Mouse (Mus musculus) neural tube, embryonic 11.5 days (tissue): Measurements from ENCODE around the gene Ubr4. TPM values are rescaled to one million over a fixed set of nuclear protein-coding genes. Genes with fewer than 3 reads are reported as not detected.

Experiments
- ATAC-seq: fragments of 200-750 bp; cut with Nextera tagmentation; 2 replicates; pipeline ENCODE4 v1.8.0; 2017; ENCODE audit warnings: moderate number of reproducible peaks, mild to moderate bottlenecking, moderate TSS enrichment, moderate library complexity; ENCODE audit not compliant: insufficient read depth, low FRiP score, low TSS enrichment
- DNase-seq: peaks from one replicate; pipeline ENCODE4 v3.0.0-alpha.2; 2015; ENCODE audit warnings: low spot score
- H3K27ac ChIP-seq: fragments of 300-500 bp; sonication (generic); 2 replicates; pipeline ENCODE4 v1.5.1; 2014; ENCODE audit warnings: low read depth, mild to moderate bottlenecking, low read length
- H3K27me3 ChIP-seq: fragments of 300-500 bp; sonication (generic); 2 replicates; pipeline ENCODE4 v1.6.1; 2014; ENCODE audit warnings: mild to moderate bottlenecking, low read length, mixed read lengths; ENCODE audit not compliant: control insufficient read depth, insufficient read depth
- H3K36me3 ChIP-seq: fragments of 300-500 bp; sonication (generic); 2 replicates; pipeline ENCODE4 v1.6.1; 2014; ENCODE audit warnings: mild to moderate bottlenecking, low read length, moderate library complexity, mixed read lengths; ENCODE audit not compliant: control insufficient read depth, insufficient read depth
- H3K4me1 ChIP-seq: fragments of 300-500 bp; sonication (generic); 2 replicates; pipeline ENCODE4 v1.6.1; 2014; ENCODE audit warnings: low read length, mixed read lengths; ENCODE audit not compliant: control insufficient read depth, insufficient read depth
- H3K4me2 ChIP-seq: fragments of 300-500 bp; sonication (generic); 2 replicates; pipeline ENCODE4 v1.6.1; 2014; ENCODE audit warnings: low read depth, mild to moderate bottlenecking, moderate library complexity
- H3K4me3 ChIP-seq: fragments of 300-500 bp; sonication (generic); 2 replicates; pipeline ENCODE4 v1.5.1; 2014; ENCODE audit warnings: low read depth, low read length
- H3K9ac ChIP-seq: fragments of 300-500 bp; sonication (generic); 2 replicates; pipeline ENCODE4 v1.6.1; 2014; ENCODE audit warnings: mild to moderate bottlenecking, low read length
- H3K9me3 ChIP-seq: fragments of 300-500 bp; sonication (generic); 2 replicates; pipeline ENCODE4 v1.6.1; 2016; ENCODE audit warnings: low read length; ENCODE audit not compliant: control insufficient read depth
- WGBS: fragments of 180-500 bp; shearing (Covaris S2); extraction: QIAGEN DNeasy Blood & Tissue Kit; methylation state at CpG from one replicate; pipeline ENCODE4 v1.1.7; 2014; 5-methylcytosine and 5-hydroxymethylcytosine counted together
- polyA plus RNA-seq: library from polyadenylated mRNA; unstranded; fragments of >200 nt; fragmentation: Nextera tagmentation; extraction: Ambion mirVana; gene quantifications from 2 replicates; pipeline ENCODE4 v1.2.1, GENCODE M21; 2014

The Ubr4 gene
- polyA plus RNA-seq, 1 experiment from 2014 or later: 92.1 TPM

DNA sequence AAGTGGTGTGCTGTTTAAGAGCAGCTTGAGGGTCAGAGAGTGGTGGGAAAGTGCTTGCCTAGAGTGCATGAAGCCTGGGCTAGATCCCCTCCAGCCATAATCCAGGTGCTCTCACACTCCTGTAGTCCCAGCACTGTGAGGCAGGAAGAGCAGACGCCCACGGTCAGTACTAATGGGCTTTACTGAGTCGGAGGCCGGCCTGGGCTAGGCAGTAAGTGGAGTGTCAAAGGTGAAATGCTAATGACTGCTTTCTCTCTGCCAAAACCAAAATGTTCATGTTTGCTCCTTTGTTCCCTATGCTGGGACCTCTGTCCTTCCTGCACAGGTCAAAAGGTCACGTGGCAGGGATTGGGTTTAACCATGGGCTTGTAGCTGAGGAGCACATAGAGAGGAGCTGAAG lies 48.1 kb downstream of the Ubr4 start:
- peaks cover 32% of the 10 kb centered on the region for H3K36me3 ChIP-seq
- WGBS: 78% methylated on average over 5 of the region's 5 CpGs
- H3K27me3 ChIP-seq: no peaks in the 10 kb centered on the region
- no peaks in the 10 kb centered on the region for H3K9me3 ChIP-seq
- ATAC-seq: no peak
- DNase-seq: no peak
- H3K9ac ChIP-seq: no peak overlapping the region
- H3K4me3 ChIP-seq: no peak overlapping the region
- no peaks in the 10 kb centered on the region for H3K4me1 ChIP-seq
- H3K27ac ChIP-seq: no peak overlapping the region
- no peak overlapping the region for H3K4me2 ChIP-seq

DNA sequence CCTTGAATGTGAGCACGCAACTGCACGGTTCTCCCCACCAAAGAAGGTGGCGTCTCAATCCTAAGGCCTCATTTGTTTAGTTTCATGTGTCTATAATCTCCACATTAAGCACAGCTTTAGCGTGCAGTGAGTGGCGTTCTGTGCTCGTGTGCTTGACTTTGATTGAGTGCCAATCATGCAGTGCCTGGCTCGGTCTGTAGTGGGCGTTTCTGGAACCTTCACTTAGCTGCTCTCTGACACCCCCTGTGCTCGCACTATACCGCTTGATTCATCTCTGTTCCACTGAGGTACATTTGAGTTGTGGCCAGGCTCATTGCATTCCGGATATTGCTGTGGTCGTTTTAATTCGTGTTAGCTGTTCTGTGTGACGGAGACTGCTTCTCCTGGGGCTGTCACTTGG lies 50.8 kb downstream of the Ubr4 start:
- DNase-seq (no peak), ATAC-seq (no peak)
- Histone ChIP-seq H3K36me3 (peaks cover 30% of the 10 kb centered on the region), H3K4me1 (no peaks in the 10 kb centered on the region), H3K9me3 (no peaks in the 10 kb centered on the region), H3K4me3 (no peak overlapping the region), H3K27ac (no peak overlapping the region), H3K27me3 (no peaks in the 10 kb centered on the region), H3K9ac (no peak overlapping the region), H3K4me2 (no peak overlapping the region)
- 90% methylated on average over 14 of the region's 14 CpGs for WGBS

DNA sequence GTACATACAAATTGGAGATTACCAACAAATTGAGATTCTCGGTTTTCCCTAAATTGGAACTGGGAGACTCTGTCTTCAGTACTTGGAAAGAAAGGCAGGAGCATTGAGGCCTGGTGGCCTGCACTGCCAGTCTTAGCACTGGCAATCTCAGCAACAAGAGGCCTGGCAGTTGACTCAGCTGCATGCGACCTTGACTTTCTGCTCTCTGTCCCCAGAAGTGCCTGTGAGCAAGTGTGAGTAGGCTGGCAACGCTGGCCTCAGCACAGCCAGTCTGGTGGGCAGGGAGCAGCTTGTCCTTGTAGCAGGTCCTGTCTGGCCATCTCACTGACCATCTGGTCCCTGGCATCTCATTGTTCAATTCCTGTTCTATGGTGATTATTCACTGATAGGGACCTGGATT lies 58.9 kb downstream of the Ubr4 start:
- no peaks in the 10 kb centered on the region for H3K9me3 ChIP-seq
- H3K27me3 ChIP-seq: no peaks in the 10 kb centered on the region
- H3K4me2 ChIP-seq: no peak overlapping the region
- no peaks in the 10 kb centered on the region for H3K4me1 ChIP-seq
- no peak overlapping the region for H3K27ac ChIP-seq
- DNase-seq (no peak), ATAC-seq (no peak)
- 89% methylated on average over 3 of the region's 3 CpGs for WGBS
- H3K36me3 ChIP-seq: peaks cover 41% of the 10 kb centered on the region
- no peak overlapping the region for H3K4me3 ChIP-seq
- no peak overlapping the region for H3K9ac ChIP-seq

DNA sequence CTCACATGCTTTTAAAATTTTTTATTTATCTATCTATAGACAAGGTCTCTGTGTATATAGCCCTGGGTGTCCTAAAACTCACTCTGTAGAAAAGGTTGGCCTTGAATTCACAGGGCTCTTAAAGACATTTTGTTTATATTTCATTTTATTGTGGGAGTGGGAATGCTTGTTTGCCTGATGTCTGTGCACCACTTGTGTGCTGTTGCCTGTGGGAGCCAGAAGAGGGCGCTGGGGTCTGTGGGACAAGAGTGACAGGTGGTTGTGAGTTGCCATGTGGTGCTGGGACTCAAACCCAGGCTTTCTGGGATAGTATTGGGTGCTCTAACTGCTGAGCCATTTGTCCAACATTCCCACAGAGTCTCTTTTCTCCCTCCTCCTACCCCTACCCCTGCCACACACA lies 65.5 kb downstream of the Ubr4 start:
- H3K4me3 ChIP-seq: no peak overlapping the region
- no peak for DNase-seq
- no peaks in the 10 kb centered on the region for H3K9me3 ChIP-seq
- WGBS: 58% methylated on average over 1 of the region's 1 CpGs
- peaks cover 55% of the 10 kb centered on the region for H3K36me3 ChIP-seq
- H3K27ac ChIP-seq: no peak overlapping the region
- no peak for ATAC-seq
- H3K4me1 ChIP-seq: no peaks in the 10 kb centered on the region
- no peak overlapping the region for H3K9ac ChIP-seq
- no peak overlapping the region for H3K4me2 ChIP-seq
- no peaks in the 10 kb centered on the region for H3K27me3 ChIP-seq

DNA sequence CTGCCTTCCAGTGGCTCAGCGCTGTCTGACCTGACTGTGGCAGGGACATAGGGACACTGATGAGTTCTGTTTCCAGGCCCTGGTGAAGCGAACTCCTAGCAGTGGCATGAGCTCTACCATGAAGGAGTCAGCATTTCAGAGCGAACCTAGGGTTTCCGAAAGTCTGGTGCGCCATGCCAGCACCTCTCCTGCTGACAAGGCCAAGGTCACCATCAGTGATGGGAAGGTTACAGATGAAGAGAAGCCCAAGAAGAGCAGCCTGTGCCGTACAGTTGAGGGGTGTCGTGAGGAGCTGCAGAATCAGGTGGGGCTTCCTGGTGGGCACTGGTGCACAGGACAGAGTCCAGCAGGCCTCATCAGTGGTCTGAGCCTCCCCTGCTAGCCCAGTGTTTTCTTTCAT lies 69.2 kb downstream of the Ubr4 start:
- Histone ChIP-seq H3K9me3 (no peaks in the 10 kb centered on the region), H3K9ac (no peak overlapping the region), H3K27me3 (no peaks in the 10 kb centered on the region), H3K27ac (no peak overlapping the region), H3K4me3 (no peak overlapping the region), H3K36me3 (peaks cover 47% of the 10 kb centered on the region), H3K4me2 (no peak overlapping the region), H3K4me1 (no peaks in the 10 kb centered on the region)
- DNase-seq (no peak), ATAC-seq (no peak)
- WGBS: 94% methylated on average over 7 of the region's 7 CpGs

DNA sequence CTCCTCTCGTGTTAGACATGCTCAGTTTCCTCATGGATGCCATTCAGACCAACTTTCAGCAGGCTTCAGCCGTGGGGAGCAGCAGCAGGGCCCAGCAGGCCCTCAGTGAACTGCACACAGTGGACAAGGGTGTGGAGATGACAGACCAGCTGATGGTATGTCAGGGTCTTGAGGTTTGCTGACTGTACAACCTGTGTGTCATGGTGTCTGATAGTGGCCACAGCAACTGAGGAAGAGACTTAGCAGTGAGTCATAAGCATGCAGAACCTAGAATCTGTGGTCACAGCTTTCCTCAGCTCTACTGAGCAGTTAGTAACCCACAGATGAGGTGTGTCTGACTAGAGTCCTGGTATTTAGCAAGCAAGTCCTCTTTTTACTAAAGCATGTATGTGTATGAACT lies 70.0 kb downstream of the Ubr4 start:
- WGBS: 97% methylated on average over 2 of the region's 2 CpGs

DNA sequence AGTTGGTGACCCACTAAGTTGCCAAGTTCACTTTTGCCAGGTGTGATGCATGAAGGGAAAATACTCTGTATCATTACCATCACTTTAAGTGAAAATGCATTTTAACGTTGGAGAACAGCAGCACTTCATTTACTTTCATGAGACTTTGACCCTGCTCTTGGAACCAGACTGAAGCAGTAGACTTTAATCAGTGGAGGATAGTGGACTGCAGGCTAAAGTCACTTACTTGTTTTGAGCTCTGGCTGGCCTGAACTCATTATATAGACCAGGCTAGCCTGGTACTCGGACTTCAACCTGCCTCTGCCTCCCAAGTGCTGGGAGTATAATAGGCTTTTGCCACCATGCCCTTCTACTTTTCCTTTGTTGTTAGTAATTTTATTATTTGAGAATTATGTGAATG lies 70.9 kb downstream of the Ubr4 start:
- H3K4me2 ChIP-seq: no peak overlapping the region
- H3K4me3 ChIP-seq: no peak overlapping the region
- H3K9me3 ChIP-seq: no peaks in the 10 kb centered on the region
- H3K27me3 ChIP-seq: no peaks in the 10 kb centered on the region
- H3K27ac ChIP-seq: no peak overlapping the region
- H3K36me3 ChIP-seq: peaks cover 44% of the 10 kb centered on the region
- no peak for ATAC-seq
- WGBS: 82% methylated on average over 2 of the region's 2 CpGs
- DNase-seq: no peak
- no peak overlapping the region for H3K9ac ChIP-seq
- no peaks in the 10 kb centered on the region for H3K4me1 ChIP-seq

More for the DNA sequence above, 70.0 kb downstream of the Ubr4 start:
- H3K4me2 ChIP-seq: no peak overlapping the region
- DNase-seq: no peak
- no peaks in the 10 kb centered on the region for H3K27me3 ChIP-seq
- no peaks in the 10 kb centered on the region for H3K4me1 ChIP-seq
- H3K27ac ChIP-seq: no peak overlapping the region
- ATAC-seq: no peak
- no peak overlapping the region for H3K9ac ChIP-seq
- H3K9me3 ChIP-seq: no peaks in the 10 kb centered on the region
- no peak overlapping the region for H3K4me3 ChIP-seq
- peaks cover 42% of the 10 kb centered on the region for H3K36me3 ChIP-seq

DNA sequence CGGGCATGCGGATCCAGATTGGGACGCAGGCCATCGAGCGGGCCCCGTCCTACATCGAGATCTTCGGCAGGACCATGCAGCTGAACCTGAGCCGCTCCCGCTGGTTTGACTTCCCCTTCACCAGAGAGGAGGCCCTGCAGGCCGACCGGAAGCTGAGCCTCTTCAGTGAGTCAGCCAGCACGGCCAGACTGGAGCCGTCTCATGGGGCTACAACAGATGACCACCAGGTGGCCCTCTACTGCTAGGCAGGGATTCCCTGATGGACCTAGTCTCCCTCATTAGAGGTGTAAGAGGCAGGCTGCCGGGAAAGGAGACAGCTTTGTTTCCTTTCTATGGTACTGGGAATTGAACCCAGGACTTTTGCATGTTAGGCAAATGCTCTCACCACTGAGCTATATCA lies 77.8 kb downstream of the Ubr4 start:
- 59% methylated on average over 15 of the region's 15 CpGs for WGBS
- Histone ChIP-seq H3K36me3 (peaks cover 51% of the 10 kb centered on the region), H3K4me2 (no peak overlapping the region), H3K9me3 (no peaks in the 10 kb centered on the region), H3K9ac (no peak overlapping the region), H3K4me1 (no peaks in the 10 kb centered on the region), H3K27me3 (no peaks in the 10 kb centered on the region), H3K27ac (no peak overlapping the region), H3K4me3 (no peak overlapping the region)
- ATAC-seq (peak; percentile 63; the same call in 1 of the 2 replicates), DNase-seq (peak; percentile 67)

DNA sequence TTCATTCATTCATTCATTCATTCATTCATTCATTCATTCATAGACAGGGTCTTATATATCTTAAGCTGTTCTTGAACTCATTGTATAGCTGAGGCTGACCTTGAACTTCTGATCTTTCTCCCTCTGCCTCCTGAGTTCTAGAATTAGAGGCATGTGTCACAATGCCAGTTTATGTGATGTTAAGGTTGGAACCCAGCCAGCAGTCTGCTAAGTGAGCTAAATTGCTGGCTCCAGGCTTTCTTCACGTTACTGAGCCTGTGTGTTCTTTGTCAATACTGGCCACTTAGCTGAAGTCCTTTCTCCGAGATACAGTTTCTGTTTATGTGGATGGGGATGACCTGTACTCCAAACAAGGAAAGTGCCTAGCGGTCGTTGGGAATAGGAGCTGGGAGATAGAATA lies 78.5 kb downstream of the Ubr4 start:
- no peak overlapping the region for H3K4me2 ChIP-seq
- ATAC-seq: no peak
- H3K4me3 ChIP-seq: no peak overlapping the region
- H3K36me3 ChIP-seq: peaks cover 55% of the 10 kb centered on the region
- no peaks in the 10 kb centered on the region for H3K9me3 ChIP-seq
- DNase-seq: no peak
- H3K27me3 ChIP-seq: no peaks in the 10 kb centered on the region
- WGBS: 88% methylated on average over 4 of the region's 4 CpGs
- H3K9ac ChIP-seq: no peak overlapping the region
- H3K27ac ChIP-seq: no peak overlapping the region
- H3K4me1 ChIP-seq: no peaks in the 10 kb centered on the region
